Mouse (Mus musculus): ENCODE results near the gene Ncor2.

DNA sequence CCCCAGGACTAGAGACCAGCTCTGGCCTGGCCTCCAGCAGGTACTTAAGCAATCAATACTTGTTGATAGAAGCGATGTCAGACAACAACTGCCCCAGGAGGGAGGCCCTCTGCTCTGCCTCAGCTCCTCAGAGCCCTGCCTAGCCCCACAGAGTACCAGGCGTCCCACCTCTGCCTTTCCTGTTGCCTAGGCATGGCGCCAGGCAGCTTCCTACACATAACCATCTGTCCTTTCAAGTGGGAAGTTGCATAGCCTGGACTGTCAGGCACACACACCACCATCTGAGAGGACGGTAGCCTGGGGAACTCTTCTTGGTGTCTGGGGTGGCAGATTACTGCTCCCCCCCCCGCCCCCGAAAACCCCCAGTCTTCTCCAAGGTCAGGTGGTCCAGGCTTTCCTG is 182.2 kb downstream of the Ncor2 start:
- TF ChIP-seq CTCF (IDR thresholded peaks at IDR 0.05; ENCODE audit: control insufficient read depth, insufficient read depth, low read length) (no peak), POLR2A (IDR thresholded peaks at IDR 0.05; ENCODE audit: borderline replicate concordance, control insufficient read depth, low read depth, low read length) (no peak)
